Mouse (Mus musculus): Measurements from ENCODE around the gene Nsa2.

Nsa2 gene

DNA sequence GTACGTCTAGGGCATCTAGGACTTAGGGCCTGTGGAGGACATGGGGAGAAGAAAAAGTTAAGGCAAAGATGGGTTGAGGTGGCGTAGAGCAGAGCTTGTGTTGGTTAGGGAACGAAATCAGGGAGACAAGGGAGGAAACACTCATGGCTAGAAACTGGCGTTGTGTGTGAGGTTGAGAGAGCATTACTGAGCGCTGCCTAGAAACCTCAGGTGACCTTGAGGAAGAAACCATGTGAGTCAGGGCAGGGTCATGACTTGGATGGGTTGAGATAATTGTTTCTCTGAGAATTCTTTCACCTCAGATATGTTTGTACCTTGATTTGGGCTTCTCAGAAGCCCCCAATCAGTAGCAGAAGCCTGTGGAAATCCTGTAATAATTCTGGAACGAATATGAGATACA lies 50.3 kb downstream of the Nsa2 start:
- DNase-seq (ENCODE audit: low spot score in 2 of 2): no peak

- DNase-seq (ENCODE audit: low spot score in 2 of 2): no peak
These were observed 51.4 kb downstream of the Nsa2 start for GRCm38 (mm10) chr13:97086316-97086715.

DNA sequence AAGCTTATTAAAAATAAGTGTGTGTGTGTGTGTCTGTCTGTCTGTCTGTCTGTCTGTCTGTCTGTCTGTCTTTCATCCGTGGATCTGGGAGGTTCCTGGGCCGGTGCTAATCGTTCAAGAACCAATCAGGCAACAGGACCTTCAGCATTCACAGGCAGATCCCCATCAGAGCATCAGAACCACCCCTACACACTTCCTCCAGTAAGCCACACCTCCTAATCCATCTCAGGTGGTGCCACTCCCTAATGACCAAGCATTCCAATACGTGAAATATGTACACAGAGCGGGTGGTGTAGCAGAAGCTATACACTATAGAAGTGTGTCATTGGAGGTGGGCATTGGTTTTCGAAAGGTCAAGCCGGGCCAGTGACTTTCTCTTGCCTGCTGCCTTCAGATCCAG lies 55.3 kb downstream of the Nsa2 start:
- DNase-seq (ENCODE audit: low spot score in 2 of 2): no peak

DNA sequence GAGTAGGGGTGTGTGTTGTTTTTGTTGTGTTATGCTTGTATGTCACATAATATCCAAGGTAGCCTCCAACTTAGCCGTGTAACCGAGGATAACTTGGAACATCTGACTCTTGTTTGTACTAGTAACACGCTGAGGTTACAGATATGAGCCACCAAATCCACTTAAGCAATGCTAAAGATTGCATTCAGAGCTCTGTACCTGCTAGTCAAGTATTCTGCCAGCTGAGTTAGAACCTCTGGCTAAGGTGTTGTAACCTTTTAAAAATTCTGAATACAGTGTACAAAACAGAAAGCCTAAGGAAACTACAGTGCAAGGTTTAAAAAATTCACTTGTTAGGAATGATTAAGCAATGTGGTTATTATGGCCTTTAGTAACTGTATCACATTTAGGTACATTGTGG lies 57.1 kb downstream of the Nsa2 start:
- no peak for DNase-seq (ENCODE audit: low spot score in 2 of 2)

DNA sequence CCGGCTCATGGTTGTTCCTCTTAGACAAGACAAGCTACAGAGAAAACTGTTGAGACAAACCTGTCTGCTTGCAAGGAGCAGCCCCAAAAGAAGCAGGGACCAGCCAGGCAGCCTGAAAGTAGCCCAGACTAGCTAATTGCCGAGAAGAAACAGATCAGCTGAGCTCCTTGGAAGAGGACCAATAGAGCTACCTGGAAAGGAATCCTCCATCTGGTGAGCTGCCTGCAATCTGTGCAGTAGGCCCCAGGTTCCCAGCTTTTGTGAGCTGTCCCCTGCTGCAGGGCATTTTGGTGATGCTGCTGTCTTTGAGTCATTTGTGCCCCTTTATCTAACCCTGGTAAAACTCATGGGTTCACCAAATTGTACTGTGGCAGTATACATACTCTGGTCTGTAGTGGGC lies 57.5 kb downstream of the Nsa2 start:
- DNase-seq (ENCODE audit: low spot score in 2 of 2): no peak

Measured in thymus, postnatal 10 days (tissue).